Mouse (Mus musculus): ENCODE results near the gene Syt12. TPM values are rescaled to one million over a fixed set of nuclear protein-coding genes. Genes with fewer than 3 reads are reported as not detected.
A peak's percentile ranks its signal among the peaks of the same experiment; 100 is the strongest.

The Syt12 gene
- polyA plus RNA-seq, 1 experiment from 2014 or later = 1.2 TPM

DNA sequence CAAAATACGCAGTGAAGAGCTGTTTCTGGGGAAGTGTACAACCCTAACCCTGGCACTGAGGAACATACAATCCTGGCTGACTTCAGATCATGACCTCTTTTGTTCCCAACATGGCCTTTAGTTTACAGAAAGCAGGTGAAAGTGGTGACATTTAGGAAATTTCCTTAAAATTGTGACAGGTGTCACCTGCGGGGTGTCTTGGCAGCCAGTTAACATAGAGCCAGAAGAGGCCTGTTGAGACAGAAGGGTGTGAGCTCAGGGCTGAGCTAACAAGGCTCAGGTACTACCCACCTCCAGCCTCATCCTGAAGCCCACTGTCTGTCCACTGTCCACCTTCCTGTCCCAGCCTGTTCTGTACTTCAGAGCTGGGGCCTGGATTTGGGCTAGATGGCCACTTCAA is 2.8 kb upstream of the Syt12 start:
- peaks cover 12% of the 10 kb centered on the region for H3K27me3 ChIP-seq (ENCODE audit: control insufficient read depth, insufficient read depth, low read length)
- no peak overlapping the region for H3K9ac ChIP-seq (replicated peaks; ENCODE audit: low read length)
- no peaks in the 10 kb centered on the region for H3K9me3 ChIP-seq (replicated peaks; ENCODE audit: control insufficient read depth, low read length)
- H3K4me3 ChIP-seq (ENCODE audit: low read depth, low read length) = no peak overlapping the region
- no peaks in the 10 kb centered on the region; the same call in 1 of the 2 replicates for H3K4me1 ChIP-seq (ENCODE audit: control insufficient read depth, insufficient read depth, low read length)
- ATAC-seq (replicated peaks; ENCODE audit: insufficient number of reproducible peaks, low FRiP score, low TSS enrichment, low read depth) (no peak), DNase-seq (ENCODE audit: low spot score) (no peak)
- no peaks in the 10 kb centered on the region for H3K36me3 ChIP-seq (replicated peaks; ENCODE audit: control insufficient read depth, insufficient read depth, low read depth, low read length)
- H3K4me2 ChIP-seq (ENCODE audit: low read depth, low read length) = no peak overlapping the region
- 85% methylated on average over 2 of the region's 2 CpGs for WGBS
- no peak overlapping the region for H3K27ac ChIP-seq (replicated peaks; ENCODE audit: low read depth, low read length)

DNA sequence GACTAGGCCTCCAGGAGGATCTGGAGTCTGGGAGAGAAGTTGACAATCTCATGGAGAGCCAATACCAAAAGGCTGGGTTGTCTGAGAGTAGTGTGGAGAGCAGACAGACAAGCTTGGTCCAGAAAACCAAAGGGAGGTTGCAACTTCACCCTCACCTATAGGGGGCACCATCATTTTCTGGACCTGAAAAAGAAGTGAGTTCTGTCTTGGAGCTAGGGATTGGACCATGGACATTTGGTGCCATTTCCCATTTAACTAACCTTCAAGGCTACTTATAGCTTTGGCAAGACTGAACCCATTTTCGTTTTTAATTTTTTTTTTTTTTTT is 906 bp upstream of the Syt12 start:
- no peak overlapping the region for H3K27ac ChIP-seq (replicated peaks; ENCODE audit: low read depth, low read length)
- no peak overlapping the region for H3K4me3 ChIP-seq (ENCODE audit: low read depth, low read length)
- WGBS = 22% methylated on average over 1 of the region's 1 CpGs
- no peak overlapping the region for H3K4me2 ChIP-seq (ENCODE audit: low read depth, low read length)
- peaks cover 12% of the 10 kb centered on the region for H3K27me3 ChIP-seq (ENCODE audit: control insufficient read depth, insufficient read depth, low read length)
- ATAC-seq (replicated peaks; ENCODE audit: insufficient number of reproducible peaks, low FRiP score, low TSS enrichment, low read depth) = no peak
- H3K9me3 ChIP-seq (replicated peaks; ENCODE audit: control insufficient read depth, low read length) = no peaks in the 10 kb centered on the region
- H3K36me3 ChIP-seq (replicated peaks; ENCODE audit: control insufficient read depth, insufficient read depth, low read depth, low read length) = no peaks in the 10 kb centered on the region
- no peaks in the 10 kb centered on the region; the same call in 1 of the 2 replicates for H3K4me1 ChIP-seq (ENCODE audit: control insufficient read depth, insufficient read depth, low read length)
- peak; percentile 37 for DNase-seq (ENCODE audit: low spot score)
- H3K9ac ChIP-seq (replicated peaks; ENCODE audit: low read length) = no peak overlapping the region

- H3K4me3 ChIP-seq (ENCODE audit: low read depth, low read length) = peak overlapping the region; percentile 51
- H3K36me3 ChIP-seq (replicated peaks; ENCODE audit: control insufficient read depth, insufficient read depth, low read depth, low read length) = no peaks in the 10 kb centered on the region
- peak overlapping the region; percentile 97 for H3K4me2 ChIP-seq (ENCODE audit: low read depth, low read length)
- peak; percentile 69 for DNase-seq (ENCODE audit: low spot score)
- H3K27ac ChIP-seq (replicated peaks; ENCODE audit: low read depth, low read length) = no peak overlapping the region
- peaks cover 12% of the 10 kb centered on the region for H3K27me3 ChIP-seq (ENCODE audit: control insufficient read depth, insufficient read depth, low read length)
- H3K9ac ChIP-seq (replicated peaks; ENCODE audit: low read length) = peak overlapping the region; percentile 71
- H3K4me1 ChIP-seq (ENCODE audit: control insufficient read depth, insufficient read depth, low read length) = no peaks in the 10 kb centered on the region; the same call in 1 of the 2 replicates
- peak; percentile 56; the same call in 1 of the 2 replicates for ATAC-seq (replicated peaks; ENCODE audit: insufficient number of reproducible peaks, low FRiP score, low TSS enrichment, low read depth)
- WGBS = under 1% methylated on average over 69 of the region's 70 CpGs
- no peaks in the 10 kb centered on the region for H3K9me3 ChIP-seq (replicated peaks; ENCODE audit: control insufficient read depth, low read length)
Observed at GRCm38 (mm10) chr19:4476601-4477257, 518 bp downstream of the Syt12 start.

- DNase-seq (ENCODE audit: low spot score) = no peak
- WGBS = 76% methylated on average over 11 of the region's 11 CpGs
- H3K27me3 ChIP-seq (ENCODE audit: control insufficient read depth, insufficient read depth, low read length) = peaks cover 12% of the 10 kb centered on the region
Observed at GRCm38 (mm10) chr19:4475224-4475925, 1.9 kb downstream of the Syt12 start.

GRCm38 (mm10) chr19:4474739-4475138 is 2.5 kb downstream of the Syt12 start:
- Histone ChIP-seq H3K27ac (replicated peaks; ENCODE audit: low read depth, low read length) (no peak overlapping the region), H3K9me3 (replicated peaks; ENCODE audit: control insufficient read depth, low read length) (no peaks in the 10 kb centered on the region)
- no peak for DNase-seq (ENCODE audit: low spot score)

More at GRCm38 (mm10) chr19:4475224-4475925, 1.9 kb downstream of the Syt12 start:
- Histone ChIP-seq H3K27ac (replicated peaks; ENCODE audit: low read depth, low read length) (no peak overlapping the region), H3K9ac (replicated peaks; ENCODE audit: low read length) (no peak overlapping the region), H3K9me3 (replicated peaks; ENCODE audit: control insufficient read depth, low read length) (no peaks in the 10 kb centered on the region), H3K4me3 (ENCODE audit: low read depth, low read length) (no peak overlapping the region), H3K4me2 (ENCODE audit: low read depth, low read length) (no peak overlapping the region), H3K4me1 (ENCODE audit: control insufficient read depth, insufficient read depth, low read length) (no peaks in the 10 kb centered on the region; the same call in 1 of the 2 replicates), H3K36me3 (replicated peaks; ENCODE audit: control insufficient read depth, insufficient read depth, low read depth, low read length) (no peaks in the 10 kb centered on the region)
- ATAC-seq (replicated peaks; ENCODE audit: insufficient number of reproducible peaks, low FRiP score, low TSS enrichment, low read depth) = no peak

DNA sequence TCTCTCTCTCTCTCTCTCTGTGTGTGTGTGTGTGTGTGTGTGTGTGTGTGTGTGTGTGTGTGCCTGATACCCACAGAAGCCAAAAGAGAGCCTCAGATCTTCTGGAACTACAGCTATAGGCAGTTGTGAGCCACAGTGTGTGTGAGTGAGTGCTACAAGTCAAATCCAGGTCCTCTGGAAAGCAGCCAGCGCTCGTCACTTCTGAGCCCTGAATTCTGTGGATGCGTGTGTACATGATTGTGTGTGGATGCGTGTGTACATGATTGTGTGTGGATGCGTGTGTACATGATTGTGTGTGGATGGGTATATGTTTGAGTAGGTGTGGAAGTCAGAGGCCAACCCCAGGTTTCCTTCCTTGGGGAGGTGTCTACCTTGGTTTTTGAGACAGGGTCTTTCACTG is 3.7 kb downstream of the Syt12 start:
- Histone ChIP-seq H3K36me3 (replicated peaks; ENCODE audit: control insufficient read depth, insufficient read depth, low read depth, low read length) (no peaks in the 10 kb centered on the region), H3K4me2 (ENCODE audit: low read depth, low read length) (no peak overlapping the region), H3K9me3 (replicated peaks; ENCODE audit: control insufficient read depth, low read length) (no peaks in the 10 kb centered on the region), H3K27ac (replicated peaks; ENCODE audit: low read depth, low read length) (no peak overlapping the region), H3K27me3 (ENCODE audit: control insufficient read depth, insufficient read depth, low read length) (peaks cover 12% of the 10 kb centered on the region), H3K4me1 (ENCODE audit: control insufficient read depth, insufficient read depth, low read length) (no peaks in the 10 kb centered on the region; the same call in 1 of the 2 replicates), H3K9ac (replicated peaks; ENCODE audit: low read length) (no peak overlapping the region), H3K4me3 (ENCODE audit: low read depth, low read length) (no peak overlapping the region)
- WGBS = 88% methylated on average over 5 of the region's 5 CpGs
- ATAC-seq (replicated peaks; ENCODE audit: insufficient number of reproducible peaks, low FRiP score, low TSS enrichment, low read depth) (no peak), DNase-seq (ENCODE audit: low spot score) (no peak)

More at GRCm38 (mm10) chr19:4474739-4475138, 2.5 kb downstream of the Syt12 start:
- Histone ChIP-seq H3K9ac (replicated peaks; ENCODE audit: low read length) (no peak overlapping the region), H3K4me1 (ENCODE audit: control insufficient read depth, insufficient read depth, low read length) (no peaks in the 10 kb centered on the region; the same call in 1 of the 2 replicates), H3K4me2 (ENCODE audit: low read depth, low read length) (no peak overlapping the region), H3K36me3 (replicated peaks; ENCODE audit: control insufficient read depth, insufficient read depth, low read depth, low read length) (no peaks in the 10 kb centered on the region), H3K4me3 (ENCODE audit: low read depth, low read length) (no peak overlapping the region), H3K27me3 (ENCODE audit: control insufficient read depth, insufficient read depth, low read length) (peaks cover 12% of the 10 kb centered on the region)
- WGBS = 52% methylated on average over 3 of the region's 3 CpGs
- ATAC-seq (replicated peaks; ENCODE audit: insufficient number of reproducible peaks, low FRiP score, low TSS enrichment, low read depth) = no peak

GRCm38 (mm10) chr19:4468363-4468762 is 8.9 kb downstream of the Syt12 start:
- no peak overlapping the region for H3K27ac ChIP-seq (replicated peaks; ENCODE audit: low read depth, low read length)

GRCm38 (mm10) chr19:4464666-4465065 is 12.6 kb downstream of the Syt12 start:
- ATAC-seq (replicated peaks; ENCODE audit: insufficient number of reproducible peaks, low FRiP score, low TSS enrichment, low read depth) (no peak), DNase-seq (ENCODE audit: low spot score) (no peak)
- Histone ChIP-seq H3K4me3 (ENCODE audit: low read depth, low read length) (no peak overlapping the region), H3K9ac (replicated peaks; ENCODE audit: low read length) (no peak overlapping the region), H3K4me1 (ENCODE audit: control insufficient read depth, insufficient read depth, low read length) (no peaks in the 10 kb centered on the region; the same call in 1 of the 2 replicates), H3K9me3 (replicated peaks; ENCODE audit: control insufficient read depth, low read length) (no peaks in the 10 kb centered on the region), H3K27ac (replicated peaks; ENCODE audit: low read depth, low read length) (no peak overlapping the region), H3K27me3 (ENCODE audit: control insufficient read depth, insufficient read depth, low read length) (no peaks in the 10 kb centered on the region), H3K4me2 (ENCODE audit: low read depth, low read length) (no peak overlapping the region), H3K36me3 (replicated peaks; ENCODE audit: control insufficient read depth, insufficient read depth, low read depth, low read length) (no peaks in the 10 kb centered on the region)
- 78% methylated on average over 4 of the region's 4 CpGs for WGBS

More at GRCm38 (mm10) chr19:4468363-4468762, 8.9 kb downstream of the Syt12 start:
- WGBS = 34% methylated on average over 5 of the region's 5 CpGs
- no peak overlapping the region for H3K4me2 ChIP-seq (ENCODE audit: low read depth, low read length)
- H3K36me3 ChIP-seq (replicated peaks; ENCODE audit: control insufficient read depth, insufficient read depth, low read depth, low read length) = no peaks in the 10 kb centered on the region
- no peaks in the 10 kb centered on the region for H3K27me3 ChIP-seq (ENCODE audit: control insufficient read depth, insufficient read depth, low read length)
- ATAC-seq (replicated peaks; ENCODE audit: insufficient number of reproducible peaks, low FRiP score, low TSS enrichment, low read depth) = no peak
- DNase-seq (ENCODE audit: low spot score) = no peak
- H3K4me1 ChIP-seq (ENCODE audit: control insufficient read depth, insufficient read depth, low read length) = no peaks in the 10 kb centered on the region; the same call in 1 of the 2 replicates
- no peak overlapping the region for H3K9ac ChIP-seq (replicated peaks; ENCODE audit: low read length)
- no peak overlapping the region for H3K4me3 ChIP-seq (ENCODE audit: low read depth, low read length)
- no peaks in the 10 kb centered on the region for H3K9me3 ChIP-seq (replicated peaks; ENCODE audit: control insufficient read depth, low read length)

Data from embryonic facial prominence, embryonic 11.5 days (tissue).